Mouse (Mus musculus) liver, postnatal 0 days (tissue): Measurements from ENCODE around the gene Pacrg.

Source experiments
- CTCF ChIP-seq: sonication (generic); IDR thresholded peaks from 2 replicates; pipeline ENCODE4 v1.5.1; 2016; ENCODE audit warnings: antibody characterized with exemption, low read depth
- EP300 ChIP-seq: IDR thresholded peaks from 2 replicates; pipeline ENCODE4 v1.6.1; 2016; ENCODE audit warnings: antibody characterized with exemption, low read depth, mild to moderate bottlenecking

GRCm38 (mm10) chr17:10695421-10695820 is 144.7 kb downstream of the Pacrg start:
- TF ChIP-seq CTCF: no peak
- no peak for TF ChIP-seq EP300
